Mouse (Mus musculus) neural tube, embryonic 13.5 days (tissue): Measurements from ENCODE around the gene Pacrg. TPM values are rescaled to one million over a fixed set of nuclear protein-coding genes. Genes with fewer than 3 reads are reported as not detected.

Experiments
- ATAC-seq: fragments of 200-750 bp; cut with Nextera tagmentation; 2 replicates; pipeline ENCODE4 v1.8.0; 2017; ENCODE audit warnings: low read depth, mild to moderate bottlenecking, moderate TSS enrichment, moderate library complexity
- H3K27ac ChIP-seq: fragments of 300-500 bp; sonication (generic); replicated peaks from 2 replicates; pipeline ENCODE4 v1.5.1; 2015; ENCODE audit warnings: moderate library complexity, mild to moderate bottlenecking, inconsistent platforms
- H3K27me3 ChIP-seq: fragments of 300-500 bp; sonication (generic); 2 replicates; pipeline ENCODE4 v1.6.1; 2015; ENCODE audit warnings: mild to moderate bottlenecking, inconsistent platforms
- H3K36me3 ChIP-seq: fragments of 300-500 bp; sonication (generic); 2 replicates; pipeline ENCODE4 v1.6.1; 2015; ENCODE audit warnings: mild to moderate bottlenecking, inconsistent platforms
- H3K4me1 ChIP-seq: fragments of 300-500 bp; sonication (generic); replicated peaks from 2 replicates; pipeline ENCODE4 v1.6.1; 2015; ENCODE audit warnings: inconsistent platforms
- H3K4me2 ChIP-seq: fragments of 300-500 bp; sonication (generic); 2 replicates; pipeline ENCODE4 v1.6.1; 2015; ENCODE audit warnings: inconsistent platforms, mild to moderate bottlenecking, moderate library complexity
- H3K4me3 ChIP-seq: fragments of 300-500 bp; sonication (generic); 2 replicates; pipeline ENCODE4 v1.5.1; 2015; ENCODE audit warnings: mild to moderate bottlenecking, inconsistent platforms
- H3K9ac ChIP-seq: fragments of 300-500 bp; sonication (generic); 2 replicates; pipeline ENCODE4 v1.6.1; 2015; ENCODE audit warnings: moderate library complexity, mild to moderate bottlenecking, inconsistent platforms
- H3K9me3 ChIP-seq: fragments of 300-500 bp; sonication (generic); 2 replicates; pipeline ENCODE4 v1.6.1; 2016; ENCODE audit warnings: inconsistent platforms
- WGBS: fragments of 180-500 bp; shearing (Covaris S2); methylation state at CpG from one replicate; pipeline ENCODE4 v1.1.7; 2015; 5-methylcytosine and 5-hydroxymethylcytosine counted together
- polyA plus RNA-seq: library from polyadenylated mRNA; unstranded; fragments of >200 nt; fragmentation: Nextera tagmentation; extraction: Ambion mirVana; gene quantifications from 2 replicates; pipeline ENCODE4 v1.2.1, GENCODE M21; 2015

Gene Pacrg
- polyA plus RNA-seq, 1 experiment from 2014 or later = 14.2 TPM

DNA sequence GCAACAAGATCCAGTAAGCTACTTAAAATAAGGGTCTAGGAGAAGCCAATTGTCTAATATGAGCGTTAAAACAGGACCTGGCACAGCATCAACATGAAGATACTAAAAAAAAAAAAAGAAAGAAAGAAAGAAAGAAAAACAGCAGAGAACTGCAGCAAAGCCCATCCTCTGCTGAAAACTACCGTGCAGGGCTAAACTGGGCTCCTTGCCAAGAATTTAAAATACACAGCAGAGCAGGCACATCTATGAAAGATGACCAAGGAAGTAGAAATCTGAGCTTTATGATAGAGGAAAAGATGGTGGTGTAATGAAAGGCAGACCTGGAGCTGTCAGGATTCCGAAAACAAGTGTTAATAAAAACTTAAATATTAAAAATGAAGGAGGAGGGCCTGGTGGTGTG, 48.5 kb downstream of the Pacrg start:
- no peak for ATAC-seq
- Histone ChIP-seq H3K9me3 (no peaks in the 10 kb centered on the region), H3K27me3 (no peaks in the 10 kb centered on the region), H3K4me1 (peaks cover 7% of the 10 kb centered on the region; the same call in 1 of the 2 replicates), H3K27ac (no peak overlapping the region), H3K4me2 (no peak overlapping the region), H3K9ac (no peak overlapping the region), H3K36me3 (no peaks in the 10 kb centered on the region), H3K4me3 (no peak overlapping the region)
- whole genome bisulfite sequencing = 46% methylated on average over 3 of the region's 3 CpGs

- Histone ChIP-seq H3K27ac (no peak overlapping the region; the same call in 1 of the 2 replicates), H3K4me2 (no peak overlapping the region), H3K4me3 (no peak overlapping the region), H3K36me3 (no peaks in the 10 kb centered on the region), H3K9me3 (no peaks in the 10 kb centered on the region), H3K9ac (no peak overlapping the region), H3K4me1 (peaks cover 5% of the 10 kb centered on the region), H3K27me3 (no peaks in the 10 kb centered on the region)
- 64% methylated on average over 4 of the region's 4 CpGs for WGBS
- no peak; the same call in 1 of the 2 replicates for ATAC-seq
Measured at GRCm38 (mm10) chr17:10784401-10784920, 55.6 kb downstream of the Pacrg start.

GRCm38 (mm10) chr17:10776503-10776902, 63.6 kb downstream of the Pacrg start:
- Histone ChIP-seq H3K4me3 (no peak overlapping the region), H3K9me3 (no peaks in the 10 kb centered on the region), H3K36me3 (no peaks in the 10 kb centered on the region), H3K27ac (peak overlapping the region; percentile 35), H3K9ac (no peak overlapping the region; the same call in 1 of the 2 replicates), H3K27me3 (no peaks in the 10 kb centered on the region), H3K4me1 (peaks cover 16% of the 10 kb centered on the region), H3K4me2 (0 out of 2 replicates have a peak overlapping the region, but pooled peaks have one; percentile 9)
- peak; percentile 74 for ATAC-seq
- 10% methylated on average over 10 of the region's 10 CpGs for WGBS

GRCm38 (mm10) chr17:10774468-10774867, 65.6 kb downstream of the Pacrg start:
- no peak for ATAC-seq
- 37% methylated on average over 1 of the region's 1 CpGs for WGBS
- Histone ChIP-seq H3K9me3 (no peaks in the 10 kb centered on the region), H3K4me2 (no peak overlapping the region), H3K36me3 (no peaks in the 10 kb centered on the region), H3K9ac (no peak overlapping the region), H3K27ac (no peak overlapping the region), H3K27me3 (no peaks in the 10 kb centered on the region), H3K4me1 (peaks cover 25% of the 10 kb centered on the region), H3K4me3 (no peak overlapping the region)

DNA sequence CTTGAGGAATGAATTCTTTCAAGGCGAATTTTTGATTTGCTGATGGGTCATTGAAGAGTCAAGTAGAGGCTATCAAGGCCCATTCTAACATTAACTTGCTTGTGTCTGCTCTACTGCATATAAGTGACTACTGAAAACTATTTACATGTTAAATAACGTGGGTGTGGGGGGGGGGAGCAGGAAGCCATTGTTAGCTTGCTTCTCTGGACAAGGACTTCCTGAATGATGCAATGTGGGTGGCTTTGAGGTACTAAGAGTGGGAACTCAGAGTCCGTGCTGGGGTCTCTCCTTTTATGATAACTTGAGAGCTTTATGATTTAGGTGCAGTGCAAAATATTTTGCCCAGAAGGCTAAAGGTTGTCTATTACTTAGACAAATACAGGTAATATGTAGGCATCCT, 67.9 kb downstream of the Pacrg start:
- H3K4me3 ChIP-seq = no peak overlapping the region
- ATAC-seq = no peak
- no peak overlapping the region for H3K27ac ChIP-seq
- 56% methylated on average over 3 of the region's 3 CpGs for WGBS
- H3K27me3 ChIP-seq = no peaks in the 10 kb centered on the region
- H3K4me1 ChIP-seq = peaks cover 25% of the 10 kb centered on the region
- H3K36me3 ChIP-seq = no peaks in the 10 kb centered on the region
- no peak overlapping the region for H3K9ac ChIP-seq
- H3K4me2 ChIP-seq = no peak overlapping the region
- no peaks in the 10 kb centered on the region for H3K9me3 ChIP-seq

- peaks cover 12% of the 10 kb centered on the region for H3K4me1 ChIP-seq
- H3K4me2 ChIP-seq = no peak overlapping the region
- no peaks in the 10 kb centered on the region for H3K36me3 ChIP-seq
- H3K27me3 ChIP-seq = no peaks in the 10 kb centered on the region
- H3K27ac ChIP-seq = peak overlapping the region; percentile 42
- no peak overlapping the region for H3K4me3 ChIP-seq
- H3K9me3 ChIP-seq = no peaks in the 10 kb centered on the region
- no peak overlapping the region for H3K9ac ChIP-seq
- WGBS = 8% methylated on average over 6 of the region's 6 CpGs
- peak; percentile 32; the same call in 1 of the 2 replicates for ATAC-seq
Measured at GRCm38 (mm10) chr17:10769873-10770272, 70.2 kb downstream of the Pacrg start.

DNA sequence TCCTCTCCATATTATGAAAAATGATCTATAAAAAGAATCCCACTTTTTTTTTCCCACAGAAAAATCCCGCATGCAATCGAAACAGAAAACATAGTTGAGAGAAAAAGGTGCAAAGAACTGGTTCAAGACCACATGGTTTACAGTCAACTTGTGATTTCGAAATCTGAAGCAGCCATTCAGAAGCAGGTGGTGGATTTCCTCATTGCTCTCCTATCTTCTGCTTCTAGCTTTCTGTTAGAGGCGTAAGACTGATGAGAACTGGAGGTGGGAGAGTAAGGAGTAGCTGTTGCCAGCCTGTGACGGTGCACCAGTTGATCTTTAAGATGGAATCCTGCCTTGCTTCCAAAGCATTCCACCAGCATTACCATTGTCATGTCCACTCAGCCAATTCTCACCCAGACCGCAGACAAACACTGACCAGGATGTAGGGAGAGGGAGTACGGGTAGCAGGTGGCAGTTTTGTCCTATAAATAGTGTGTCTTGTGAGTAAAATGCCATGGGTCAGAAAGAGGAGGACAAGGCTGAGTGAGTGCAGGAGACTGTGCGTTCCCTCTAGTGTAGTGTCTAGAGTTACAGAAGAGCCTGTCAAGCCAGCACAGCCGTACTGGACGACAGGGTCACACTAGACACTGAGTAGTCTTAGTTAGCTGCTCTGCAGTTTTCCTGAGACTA, 73.2 kb downstream of the Pacrg start:
- H3K27me3 ChIP-seq = no peaks in the 10 kb centered on the region
- no peaks in the 10 kb centered on the region for H3K36me3 ChIP-seq
- H3K4me3 ChIP-seq = no peak overlapping the region
- H3K27ac ChIP-seq = no peak overlapping the region
- no peaks in the 10 kb centered on the region for H3K9me3 ChIP-seq
- WGBS = 76% methylated on average over 10 of the region's 10 CpGs
- peaks cover 12% of the 10 kb centered on the region for H3K4me1 ChIP-seq
- no peak overlapping the region for H3K9ac ChIP-seq
- no peak for ATAC-seq
- no peak overlapping the region for H3K4me2 ChIP-seq

DNA sequence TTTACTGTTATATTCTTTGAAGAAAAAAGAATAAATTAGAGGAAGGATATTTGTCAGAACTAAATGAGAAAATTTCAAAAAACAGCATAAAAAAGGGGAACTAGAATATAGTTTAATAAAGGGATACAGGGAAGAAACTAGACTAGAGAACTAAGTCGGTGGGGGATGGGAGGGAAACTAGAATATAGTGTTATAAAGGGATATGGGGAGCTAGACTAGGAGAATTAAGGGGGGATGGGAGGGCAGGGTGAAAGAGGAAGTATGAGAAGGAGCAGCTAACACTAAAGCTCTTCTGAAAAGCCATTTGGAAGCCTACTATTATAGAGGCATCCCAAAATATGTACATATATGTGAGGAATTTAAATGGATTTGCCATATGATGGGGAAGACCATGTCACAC, 75.8 kb downstream of the Pacrg start:
- no peak overlapping the region for H3K27ac ChIP-seq
- H3K9ac ChIP-seq = no peak overlapping the region
- no peak overlapping the region for H3K4me3 ChIP-seq
- ATAC-seq = no peak
- peaks cover 2% of the 10 kb centered on the region for H3K4me1 ChIP-seq
- H3K4me2 ChIP-seq = no peak overlapping the region
- H3K27me3 ChIP-seq = no peaks in the 10 kb centered on the region
- WGBS = 84% methylated on average over 1 of the region's 1 CpGs
- no peaks in the 10 kb centered on the region for H3K9me3 ChIP-seq
- H3K36me3 ChIP-seq = no peaks in the 10 kb centered on the region

DNA sequence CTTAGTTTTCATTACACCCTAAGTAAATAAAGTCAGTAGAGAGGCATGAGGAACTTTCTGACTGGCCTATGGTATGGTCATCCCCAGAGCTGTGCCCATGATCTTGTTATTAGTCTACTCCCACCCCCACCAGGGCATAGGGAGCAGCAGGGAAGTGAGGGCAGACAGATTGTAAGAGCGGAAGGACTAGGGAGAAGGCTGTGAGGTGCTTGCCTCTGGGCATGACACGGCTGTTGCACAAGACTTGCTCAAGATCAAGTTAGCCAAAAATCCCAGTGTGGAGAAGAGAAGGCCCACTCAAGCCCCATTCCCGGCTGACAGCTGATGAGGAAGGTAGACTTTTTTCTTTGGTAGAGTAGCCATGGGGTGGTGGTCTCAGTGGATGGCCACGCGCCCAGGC, 82.7 kb downstream of the Pacrg start:
- Histone ChIP-seq H3K4me3 (no peak overlapping the region), H3K9me3 (no peaks in the 10 kb centered on the region), H3K27me3 (no peaks in the 10 kb centered on the region), H3K36me3 (no peaks in the 10 kb centered on the region), H3K9ac (no peak overlapping the region), H3K4me2 (no peak overlapping the region), H3K27ac (no peak overlapping the region), H3K4me1 (no peaks in the 10 kb centered on the region)
- no peak for ATAC-seq
- WGBS = 93% methylated on average over 5 of the region's 5 CpGs

GRCm38 (mm10) chr17:10744709-10745461, 95.2 kb downstream of the Pacrg start:
- ATAC-seq = peak; percentile 95
- 6% methylated on average over 4 of the region's 4 CpGs for WGBS
- Histone ChIP-seq H3K27ac (peak overlapping the region; percentile 77), H3K4me2 (peak overlapping the region; percentile 5), H3K4me1 (peaks cover 28% of the 10 kb centered on the region), H3K4me3 (no peak overlapping the region), H3K9ac (0 out of 2 replicates have a peak overlapping the region, but pooled peaks have one; percentile 6), H3K9me3 (no peaks in the 10 kb centered on the region), H3K27me3 (no peaks in the 10 kb centered on the region), H3K36me3 (no peaks in the 10 kb centered on the region)

DNA sequence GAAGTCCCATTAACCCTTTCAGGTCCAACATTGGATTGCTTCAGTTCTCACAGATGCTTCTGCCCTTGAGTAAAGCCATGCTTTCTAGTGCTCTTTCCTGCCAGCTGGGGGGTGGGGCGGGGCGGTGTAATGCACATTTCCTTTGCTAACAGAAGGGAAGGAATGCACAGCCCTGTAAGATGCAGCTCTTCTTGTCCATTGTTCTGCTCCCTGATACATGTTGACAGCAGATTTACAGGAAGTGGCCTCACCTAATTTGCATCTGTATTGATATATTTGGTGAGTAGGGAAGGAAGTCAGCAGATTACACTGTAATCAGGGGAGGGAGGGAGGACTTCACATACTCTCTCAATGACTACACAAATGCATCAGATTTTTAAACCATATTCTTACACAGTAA, 100.0 kb downstream of the Pacrg start:
- Histone ChIP-seq H3K4me1 (peaks cover 19% of the 10 kb centered on the region), H3K4me3 (no peak overlapping the region), H3K27me3 (no peaks in the 10 kb centered on the region), H3K27ac (no peak overlapping the region), H3K9ac (no peak overlapping the region), H3K36me3 (no peaks in the 10 kb centered on the region), H3K9me3 (no peaks in the 10 kb centered on the region), H3K4me2 (no peak overlapping the region)
- no peak for ATAC-seq
- 65% methylated on average over 2 of the region's 2 CpGs for WGBS

DNA sequence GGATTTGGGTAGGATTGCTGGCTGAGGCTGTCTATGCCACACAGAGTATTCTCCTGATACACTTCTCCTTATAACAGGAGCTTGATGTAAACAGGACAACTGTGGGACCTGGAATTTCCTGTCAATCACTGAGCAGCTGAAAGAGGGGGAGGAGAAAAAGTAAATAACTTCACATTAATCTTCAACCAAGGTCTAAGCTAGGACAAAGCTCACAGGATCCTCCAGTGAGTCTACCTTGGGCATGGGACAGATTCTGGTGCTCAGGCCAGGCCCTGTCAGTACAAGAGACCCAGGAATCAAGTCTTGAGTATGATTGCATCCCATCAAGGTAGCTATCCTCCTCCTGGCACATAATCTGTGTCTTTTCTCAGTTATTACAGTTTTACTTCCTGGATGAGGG, 102.1 kb downstream of the Pacrg start:
- Histone ChIP-seq H3K27ac (no peak overlapping the region), H3K9ac (no peak overlapping the region), H3K27me3 (no peaks in the 10 kb centered on the region), H3K4me1 (peaks cover 4% of the 10 kb centered on the region; the same call in 1 of the 2 replicates), H3K4me3 (no peak overlapping the region), H3K9me3 (no peaks in the 10 kb centered on the region), H3K4me2 (no peak overlapping the region), H3K36me3 (no peaks in the 10 kb centered on the region)
- ATAC-seq = no peak
